Mouse (Mus musculus) stomach, embryonic 15.5 days (tissue): ENCODE measurements around the gene Pom121l2. TPM values are rescaled to one million over a fixed set of nuclear protein-coding genes. Genes with fewer than 3 reads are reported as not detected.

ENCODE experiments used
- ATAC-seq: fragments of 200-750 bp; cut with Nextera tagmentation; 2 replicates; pipeline ENCODE4 v1.8.0; 2017; ENCODE audit warnings: low read depth, moderate number of reproducible peaks, moderate TSS enrichment; ENCODE audit not compliant: insufficient read depth, low FRiP score
- H3K27ac ChIP-seq: fragments of 300-500 bp; sonication (generic); 2 replicates; pipeline ENCODE4 v1.5.1; 2015; ENCODE audit warnings: mild to moderate bottlenecking, inconsistent platforms
- H3K27me3 ChIP-seq: fragments of 300-500 bp; sonication (generic); replicated peaks from 2 replicates; pipeline ENCODE4 v1.6.1; 2015; ENCODE audit warnings: inconsistent platforms
- H3K36me3 ChIP-seq: fragments of 300-500 bp; sonication (generic); 2 replicates; pipeline ENCODE4 v1.6.1; 2015; ENCODE audit warnings: inconsistent platforms
- H3K4me1 ChIP-seq: fragments of 300-500 bp; sonication (generic); 2 replicates; pipeline ENCODE4 v1.6.1; 2015; ENCODE audit warnings: inconsistent platforms
- H3K4me2 ChIP-seq: fragments of 300-500 bp; sonication (generic); 2 replicates; pipeline ENCODE4 v1.6.1; 2015; ENCODE audit warnings: mild to moderate bottlenecking, inconsistent platforms
- H3K4me3 ChIP-seq: fragments of 300-500 bp; sonication (generic); replicated peaks from 2 replicates; pipeline ENCODE4 v1.5.1; 2015; ENCODE audit warnings: inconsistent platforms
- H3K9ac ChIP-seq: fragments of 300-500 bp; sonication (generic); 2 replicates; pipeline ENCODE4 v1.6.1; 2015; ENCODE audit warnings: inconsistent platforms
- H3K9me3 ChIP-seq: fragments of 300-500 bp; sonication (generic); 2 replicates; pipeline ENCODE4 v1.6.1; 2016; ENCODE audit warnings: inconsistent platforms
- WGBS: fragments of 180-500 bp; shearing (Covaris S2); methylation state at CpG from one replicate; pipeline ENCODE4 v1.1.7; 2015; 5-methylcytosine and 5-hydroxymethylcytosine counted together
- polyA plus RNA-seq: library from polyadenylated mRNA; unstranded; fragments of >200 nt; fragmentation: Nextera tagmentation; extraction: Ambion mirVana; gene quantifications from 2 replicates; pipeline ENCODE4 v1.2.1, GENCODE M21; 2015

Pom121l2 gene
- polyA plus RNA-seq, 1 experiment from 2014 or later = 0.12 TPM

- Histone ChIP-seq H3K4me2 (peak overlapping the region; percentile 96), H3K4me1 (peaks cover 9% of the 10 kb centered on the region), H3K27ac (no peak overlapping the region), H3K9me3 (no peaks in the 10 kb centered on the region), H3K9ac (no peak overlapping the region), H3K36me3 (no peaks in the 10 kb centered on the region), H3K27me3 (peaks cover 83% of the 10 kb centered on the region), H3K4me3 (peak overlapping the region; percentile 50)
- 5% methylated on average over 18 of the region's 18 CpGs for WGBS
- ATAC-seq = no peak
Measured at GRCm38 (mm10) chr13:22007121-22007510, 26.1 kb downstream of the Pom121l2 start.

DNA sequence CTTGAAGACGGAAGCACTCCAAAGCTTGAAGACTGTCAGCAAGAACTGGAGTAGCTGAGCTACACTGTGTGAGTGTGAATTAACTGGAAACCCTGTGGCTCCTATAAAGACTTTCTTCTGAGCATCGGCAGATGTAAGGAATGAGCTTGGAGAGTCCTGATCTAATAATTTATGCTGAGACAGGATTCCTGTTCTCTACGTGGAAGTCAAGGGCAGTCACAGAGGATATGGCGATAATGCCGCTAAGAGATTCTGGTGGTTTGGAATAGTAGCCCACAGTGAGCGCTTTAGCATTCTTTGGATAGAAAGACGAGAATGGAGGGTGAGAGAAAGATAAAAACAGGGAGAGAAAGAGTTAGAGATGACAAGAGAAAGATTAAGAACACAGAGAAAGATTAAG, 26.9 kb downstream of the Pom121l2 start:
- Histone ChIP-seq H3K27ac (no peak overlapping the region), H3K9me3 (no peaks in the 10 kb centered on the region), H3K36me3 (no peaks in the 10 kb centered on the region), H3K4me1 (peaks cover 9% of the 10 kb centered on the region), H3K27me3 (peaks cover 87% of the 10 kb centered on the region), H3K9ac (no peak overlapping the region), H3K4me2 (no peak overlapping the region), H3K4me3 (0 out of 2 replicates have a peak overlapping the region, but pooled peaks have one; percentile 1)
- 49% methylated on average over 7 of the region's 7 CpGs for WGBS
- no peak for ATAC-seq

DNA sequence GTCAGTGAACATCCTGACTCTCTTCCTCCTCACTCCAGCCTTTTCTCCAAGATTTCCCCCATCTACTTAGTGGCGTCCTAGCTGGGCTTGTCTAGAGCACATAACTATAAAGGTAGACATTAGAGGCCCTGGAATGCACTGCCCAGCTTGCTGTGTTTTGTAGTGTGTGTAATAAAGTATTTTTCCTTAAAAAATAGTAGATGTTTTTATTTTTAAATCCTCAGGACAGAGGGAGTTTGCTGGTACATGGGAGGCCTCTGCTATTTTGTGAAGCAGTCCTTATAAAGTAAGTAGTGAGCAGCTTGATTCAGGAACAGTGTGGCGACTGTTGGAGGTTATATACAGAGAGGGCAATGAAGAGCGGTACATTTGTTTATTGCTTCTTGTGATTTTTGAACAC, 27.7 kb downstream of the Pom121l2 start:
- 83% methylated on average over 3 of the region's 3 CpGs for WGBS
- no peak for ATAC-seq
- no peak overlapping the region for H3K27ac ChIP-seq

DNA sequence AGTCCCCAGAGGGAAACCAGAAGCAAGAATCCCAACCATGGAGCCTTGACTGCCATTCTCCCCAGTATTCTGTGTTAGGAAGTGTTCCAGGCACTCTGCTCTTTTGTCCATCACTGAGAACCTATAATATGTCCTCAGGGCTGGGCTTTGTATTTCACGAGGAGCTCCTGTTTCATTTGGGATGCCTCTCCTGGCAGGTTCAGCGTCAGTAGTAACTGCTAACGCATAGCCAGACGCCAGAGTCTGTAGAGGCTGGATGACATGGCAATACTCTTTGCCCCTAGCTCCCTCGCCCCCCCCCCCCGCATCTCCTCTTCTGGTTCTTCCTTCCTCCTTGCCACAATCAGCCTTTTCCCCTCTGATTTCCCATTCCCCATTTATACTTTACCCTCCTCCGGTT, 28.6 kb downstream of the Pom121l2 start, which contains the start of gene Prss16:
Gene Prss16 (minus strand): TSS at position 101 of the 400 bp plus-strand sequence.
- 43% methylated on average over 7 of the region's 7 CpGs for WGBS

More for the DNA sequence above, 27.7 kb downstream of the Pom121l2 start:
- Histone ChIP-seq H3K9ac (no peak overlapping the region), H3K4me2 (no peak overlapping the region), H3K9me3 (no peaks in the 10 kb centered on the region), H3K27me3 (peaks cover 81% of the 10 kb centered on the region), H3K4me3 (no peak overlapping the region), H3K36me3 (no peaks in the 10 kb centered on the region), H3K4me1 (peaks cover 9% of the 10 kb centered on the region)

GRCm38 (mm10) chr13:22013716-22014115, 32.7 kb downstream of the Pom121l2 start:
- Histone ChIP-seq H3K27me3 (peaks cover 42% of the 10 kb centered on the region), H3K4me3 (0 out of 2 replicates have a peak overlapping the region, but pooled peaks have one; percentile 15), H3K9me3 (no peaks in the 10 kb centered on the region), H3K4me2 (peak overlapping the region; percentile 42; the same call in 1 of the 2 replicates), H3K36me3 (no peaks in the 10 kb centered on the region), H3K27ac (no peak overlapping the region), H3K9ac (no peak overlapping the region), H3K4me1 (0 out of 2 replicates have a peak, but pooled peaks cover 7% of the 10 kb centered on the region)
- WGBS = 18% methylated on average over 13 of the region's 13 CpGs
- no peak for ATAC-seq

More for the DNA sequence above, 28.6 kb downstream of the Pom121l2 start, which contains the start of gene Prss16:
- Histone ChIP-seq H3K9ac (no peak within 1 kb of the TSS), H3K4me1 (peaks cover 14% of the 10 kb centered on the region), H3K9me3 (no peaks in the 10 kb centered on the region), H3K27me3 (peaks cover 77% of the 10 kb centered on the region), H3K36me3 (no peaks in the 10 kb centered on the region), H3K4me2 (no peak within 1 kb of the TSS), H3K4me3 (no peak within 1 kb of the TSS), H3K27ac (no peak within 1 kb of the TSS)
- ATAC-seq = no peak

- ATAC-seq = no peak
- no peak overlapping the region for H3K27ac ChIP-seq
- 14% methylated on average over 17 of the region's 17 CpGs for WGBS
- H3K4me1 ChIP-seq = 0 out of 2 replicates have a peak, but pooled peaks cover 7% of the 10 kb centered on the region
- H3K27me3 ChIP-seq = peaks cover 35% of the 10 kb centered on the region
- H3K36me3 ChIP-seq = no peaks in the 10 kb centered on the region
- H3K9ac ChIP-seq = no peak overlapping the region
- H3K9me3 ChIP-seq = no peaks in the 10 kb centered on the region
- peak overlapping the region; percentile 42 for H3K4me2 ChIP-seq
- H3K4me3 ChIP-seq = peak overlapping the region; percentile 15; the same call in 1 of the 2 replicates
Measured at GRCm38 (mm10) chr13:22014411-22014845, 33.4 kb downstream of the Pom121l2 start.

GRCm38 (mm10) chr13:22015479-22016450, 34.8 kb downstream of the Pom121l2 start:
- peak overlapping the region; percentile 7; the same call in 1 of the 2 replicates for H3K4me3 ChIP-seq
- 0 out of 2 replicates have a peak, but pooled peaks cover 7% of the 10 kb centered on the region for H3K4me1 ChIP-seq
- H3K9ac ChIP-seq = no peak overlapping the region
- 16% methylated on average over 27 of the region's 27 CpGs for WGBS
- no peaks in the 10 kb centered on the region for H3K36me3 ChIP-seq
- peaks cover 27% of the 10 kb centered on the region for H3K27me3 ChIP-seq
- no peaks in the 10 kb centered on the region for H3K9me3 ChIP-seq
- no peak overlapping the region for H3K27ac ChIP-seq
- ATAC-seq = peak; percentile 84
- H3K4me2 ChIP-seq = peak overlapping the region; percentile 42

DNA sequence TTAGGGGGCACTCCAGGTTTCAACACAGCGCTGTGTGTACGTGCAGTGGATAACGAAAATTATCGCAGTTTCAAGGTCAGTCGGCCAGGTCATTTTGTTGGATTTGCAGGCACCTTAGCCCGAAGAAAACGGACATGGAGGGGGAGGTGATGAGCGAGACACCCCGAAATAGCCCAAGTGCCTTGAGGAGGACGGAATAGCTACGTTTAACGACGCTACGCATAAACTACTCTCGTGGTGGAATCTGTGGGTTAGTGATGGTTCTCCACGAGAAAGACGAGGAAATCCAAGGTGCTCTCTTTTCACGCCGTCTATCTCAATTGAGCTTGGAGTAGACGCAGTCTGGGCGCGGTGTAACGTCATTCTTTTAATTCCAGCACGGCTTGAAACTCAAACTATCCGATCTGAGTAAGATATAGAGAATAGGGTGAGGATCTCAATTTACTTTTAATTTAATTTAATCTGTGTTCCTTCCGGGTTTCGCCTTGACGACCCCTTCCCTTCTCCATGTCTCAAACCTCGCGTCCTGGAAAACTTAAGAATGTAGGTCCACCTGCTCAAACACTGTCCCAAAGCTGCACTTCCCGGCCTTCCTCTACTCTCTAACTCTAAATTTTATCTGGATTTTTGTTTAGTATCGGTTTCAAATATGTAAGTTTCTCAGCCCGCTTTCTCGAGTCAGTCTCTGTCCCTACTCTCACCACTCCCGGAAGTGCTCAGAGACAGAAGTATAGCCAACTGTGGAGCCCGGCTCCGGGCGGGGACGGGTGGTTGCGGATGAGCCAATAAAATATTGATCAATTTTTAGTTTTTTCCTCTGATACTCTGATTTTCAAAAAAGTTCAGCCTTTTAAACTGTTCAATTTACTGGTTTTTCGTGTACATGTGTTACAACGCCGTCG, 39.2 kb downstream of the Pom121l2 start:
- Histone ChIP-seq H3K4me2 (peak overlapping the region; percentile 76), H3K36me3 (no peaks in the 10 kb centered on the region), H3K27me3 (peaks cover 2% of the 10 kb centered on the region; the same call in 1 of the 2 replicates), H3K27ac (no peak overlapping the region), H3K9ac (peak overlapping the region; percentile 34; the same call in 1 of the 2 replicates), H3K4me3 (peak overlapping the region; percentile 52), H3K9me3 (no peaks in the 10 kb centered on the region), H3K4me1 (no peaks in the 10 kb centered on the region)
- ATAC-seq = peak; percentile 60; the same call in 1 of the 2 replicates
- 1% methylated on average over 44 of the region's 44 CpGs for WGBS

DNA sequence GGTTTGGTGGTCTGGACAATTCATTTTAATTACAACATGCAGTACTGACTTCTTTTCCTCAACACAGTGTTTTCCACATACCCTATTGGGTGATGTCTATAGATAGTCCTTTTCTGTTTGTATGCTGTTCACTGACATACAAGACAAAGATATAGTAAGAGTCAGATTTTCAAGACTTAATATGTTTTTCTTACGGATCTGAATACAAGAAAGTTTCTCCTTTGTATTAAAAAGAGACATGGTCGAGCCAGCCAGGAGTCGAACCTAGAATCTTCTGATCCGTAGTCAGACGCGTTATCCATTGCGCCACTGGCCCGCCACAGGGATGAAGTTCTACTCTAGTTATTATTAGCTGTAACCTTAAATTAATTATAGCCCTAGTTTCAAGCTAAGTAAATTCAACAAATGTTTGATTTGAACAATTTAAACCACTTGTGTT, 39.9 kb downstream of the Pom121l2 start:
- Histone ChIP-seq H3K4me2 (peak overlapping the region; percentile 76), H3K9me3 (no peaks in the 10 kb centered on the region), H3K27me3 (no peaks in the 10 kb centered on the region), H3K4me3 (peak overlapping the region; percentile 52), H3K9ac (no peak overlapping the region; the same call in 1 of the 2 replicates), H3K27ac (no peak overlapping the region), H3K36me3 (no peaks in the 10 kb centered on the region), H3K4me1 (no peaks in the 10 kb centered on the region)
- peak; percentile 67 for ATAC-seq
- under 1% methylated on average over 8 of the region's 8 CpGs for WGBS

- WGBS = under 1% methylated on average over 11 of the region's 11 CpGs
- H3K4me1 ChIP-seq = no peaks in the 10 kb centered on the region
- H3K4me2 ChIP-seq = peak overlapping the region; percentile 76
- ATAC-seq = no peak
- no peaks in the 10 kb centered on the region for H3K36me3 ChIP-seq
- H3K9me3 ChIP-seq = no peaks in the 10 kb centered on the region
- H3K9ac ChIP-seq = peak overlapping the region; percentile 29; the same call in 1 of the 2 replicates
- peak overlapping the region; percentile 13; the same call in 1 of the 2 replicates for H3K27ac ChIP-seq
- no peaks in the 10 kb centered on the region for H3K27me3 ChIP-seq
- H3K4me3 ChIP-seq = peak overlapping the region; percentile 52
Measured at GRCm38 (mm10) chr13:22021581-22021980, 40.6 kb downstream of the Pom121l2 start.

GRCm38 (mm10) chr13:22022241-22022640, 41.2 kb downstream of the Pom121l2 start:
- Histone ChIP-seq H3K4me1 (no peaks in the 10 kb centered on the region), H3K36me3 (no peaks in the 10 kb centered on the region), H3K4me3 (peak overlapping the region; percentile 52), H3K9ac (peak overlapping the region; percentile 29; the same call in 1 of the 2 replicates), H3K27ac (no peak overlapping the region), H3K9me3 (no peaks in the 10 kb centered on the region), H3K27me3 (no peaks in the 10 kb centered on the region), H3K4me2 (peak overlapping the region; percentile 76)
- WGBS = under 1% methylated on average over 9 of the region's 9 CpGs
- ATAC-seq = peak; percentile 81
